Mouse (Mus musculus) bone marrow macrophage, adult 2 months (primary cell): ENCODE results near the gene Cptp.

ENCODE experiments used
- CTCF ChIP-seq: IDR thresholded peaks from 2 replicates; pipeline ENCODE4 v1.5.1; 2012; ENCODE audit warnings: low read depth, mild to moderate bottlenecking, low read length, moderate library complexity
- POLR2A ChIP-seq: IDR thresholded peaks from 2 replicates; pipeline ENCODE4 v1.6.1; 2012; ENCODE audit warnings: mild to moderate bottlenecking, low read depth, low read length, borderline replicate concordance

GRCm38 (mm10) chr4:155846871-155847578, 22.2 kb downstream of the Cptp start, which contains the start of gene Dvl1:
- TF ChIP-seq CTCF (no peak), POLR2A (no peak)
